8 mouse cellular contexts compared by ENCODE assay signal in genomic region chr4:32615034-32615881, GRCm38 (mm10). TPM values are rescaled to one million over a fixed set of nuclear protein-coding genes. Genes with fewer than 3 reads are reported as not detected.
DNase-seq lines count a peak whose midpoint lies in the region; ATAC-seq lines count a peak whose summit lies in the region.

Casp8ap2 (plus strand) TSS chr4:32615451.

- H3K4me2 ChIP-seq in hindbrain, embryonic 11.5 days (replicated peaks; ENCODE audit: low read depth, low read length), result peak within 1 kb of the TSS; percentile 54

- ATAC-seq in hindbrain, embryonic 11.5 days (ENCODE audit: low FRiP score), result peak; percentile 100

- DNase-seq in Muller cell, postnatal 12 days (ENCODE audit: inconsistent ontology term), result peak; percentile 99
- peak; percentile 100 for DNase-seq in cerebellum, adult 9-11 months
- peak; percentile 99 to 100 for DNase-seq in frontal cortex, adult 2 months (ENCODE audit: extremely low spot score in 1 of 2, low spot score in 1 of 2)
- peak; percentile 99 for DNase-seq in hindbrain, embryonic 11.5 days (ENCODE audit: low spot score)
- DNase-seq in layer of hippocampus, postnatal 10 days (ENCODE audit: low spot score in 2 of 2), result peak; percentile 97 to 98
- peak; percentile 100 for DNase-seq in lung, postnatal 10 days
- DNase-seq in ovary, postnatal 36 days (ENCODE audit: low spot score), result peak; percentile 96
- DNase-seq in thymus, postnatal 25 days, result peak; percentile 100

- peak within 1 kb of the TSS; percentile 61 for H3K27ac ChIP-seq in hindbrain, embryonic 11.5 days (ENCODE audit: low read depth, low read length)

- peak within 1 kb of the TSS; percentile 82 for H3K9ac ChIP-seq in hindbrain, embryonic 11.5 days (ENCODE audit: low read depth, low read length)

- no peaks in the 10 kb centered on the region for H3K27me3 ChIP-seq in hindbrain, embryonic 11.5 days (ENCODE audit: control insufficient read depth, insufficient read depth, low read length)

- H3K4me1 ChIP-seq in hindbrain, embryonic 11.5 days (replicated peaks; ENCODE audit: control insufficient read depth, insufficient read depth, low read length), result no peaks in the 10 kb centered on the region

- H3K36me3 ChIP-seq in hindbrain, embryonic 11.5 days (ENCODE audit: control insufficient read depth, insufficient read depth, low read length), result no peaks in the 10 kb centered on the region

- no peaks in the 10 kb centered on the region for H3K9me3 ChIP-seq in hindbrain, embryonic 11.5 days (ENCODE audit: control insufficient read depth, low read length)

- peak within 1 kb of the TSS; percentile 73 for H3K4me3 ChIP-seq in hindbrain, embryonic 11.5 days (ENCODE audit: low read depth, low read length)

- under 1% methylated on average over 65 of the region's 67 CpGs for WGBS in hindbrain, embryonic 11.5 days

RNA-seq across cellular contexts. Expression of gene Casp8ap2, which starts in this region (rescaled TPM):
- polyA plus RNA-seq in frontal cortex, adult 2 months (2012; rRNA removed), result 4.9 and 5.3 TPM in 2 replicates
- polyA plus RNA-seq in hindbrain, embryonic 11.5 days (2014; fragmentation: Nextera tagmentation; extraction: Ambion mirVana), result 62.0 and 69.1 TPM in 2 replicates
- 10 to 100 TPM; 11.3 to 12.1 TPM for total RNA-seq in layer of hippocampus, postnatal 10 days (2021)

Comparison
In these comparisons a context has a peak if more than half of its experiments do, and no peak if none do; other contexts are left out.
1. Peak in every context shown above with its lines: DNase-seq, ATAC-seq, H3K4me3 ChIP-seq and H3K27ac ChIP-seq.
2. RNA of gene Casp8ap2 (polyA plus RNA-seq): 62.0 to 69.1 TPM in hindbrain, embryonic 11.5 days; 4.9 to 5.3 TPM in frontal cortex, adult 2 months; every median in the first group is over 10 times any median in the second.